Mouse (Mus musculus): ENCODE results near the gene Pjvk.
"Not testable (repeated sequence)": the region's sequence is repeated elsewhere in the genome, so short reads cannot be mapped to it uniquely, and the experiment has no call there.

The Pjvk gene

GRCm38 (mm10) chr2:76647883-76648570 lies at the start of gene Pjvk, which contains the start of gene Prkra:
Pjvk (plus strand) TSS chr2:76648476.
Prkra (minus strand) TSS chr2:76648015.
- peak; percentile 93 for DNase-seq (ENCODE audit: low spot score)

DNA sequence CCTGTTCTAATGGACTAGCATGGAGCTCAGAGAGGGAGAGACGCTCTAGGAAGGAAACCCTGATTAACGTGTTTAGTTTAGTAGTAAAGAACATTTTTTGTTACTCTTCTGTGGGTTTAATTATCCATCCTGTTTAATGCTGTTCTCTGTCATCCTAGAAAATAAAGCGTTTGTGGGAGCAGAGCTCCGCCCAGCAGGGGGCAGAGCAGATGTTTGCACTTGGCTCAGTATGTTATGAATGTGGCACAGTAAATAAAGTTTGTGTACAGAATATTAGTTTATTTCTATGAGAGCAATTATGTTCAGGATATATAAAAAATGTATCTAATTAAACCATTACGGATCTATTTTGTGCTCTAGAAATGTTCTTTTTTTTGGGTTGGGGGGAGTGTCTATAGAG lies 49.1 kb upstream of the Pjvk start:
- DNase-seq (ENCODE audit: low spot score) = no peak

GRCm38 (mm10) chr2:76602256-76602655 lies 46.0 kb upstream of the Pjvk start:
- DNase-seq (ENCODE audit: low spot score) = no peak

DNA sequence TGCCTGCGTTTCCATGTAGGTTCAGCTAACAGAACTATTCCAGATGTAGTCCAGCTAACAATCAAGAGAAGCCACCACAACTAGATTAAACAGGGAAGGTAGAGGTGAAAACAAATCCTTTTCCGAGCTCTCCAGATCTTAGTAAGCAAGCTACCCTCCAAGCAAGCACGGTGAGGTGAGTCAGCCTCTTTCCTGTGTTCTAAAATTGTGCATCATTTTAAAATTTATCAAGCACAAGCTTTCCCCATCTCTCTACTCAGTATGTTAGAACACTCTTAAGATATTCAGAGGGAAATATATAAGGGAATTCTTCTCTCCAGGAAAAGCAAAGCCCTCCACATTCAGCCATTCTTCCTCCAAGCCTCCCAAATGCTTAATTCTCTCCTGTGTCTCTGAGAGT lies 41.6 kb upstream of the Pjvk start:
- DNase-seq (ENCODE audit: low spot score) = no peak

DNA sequence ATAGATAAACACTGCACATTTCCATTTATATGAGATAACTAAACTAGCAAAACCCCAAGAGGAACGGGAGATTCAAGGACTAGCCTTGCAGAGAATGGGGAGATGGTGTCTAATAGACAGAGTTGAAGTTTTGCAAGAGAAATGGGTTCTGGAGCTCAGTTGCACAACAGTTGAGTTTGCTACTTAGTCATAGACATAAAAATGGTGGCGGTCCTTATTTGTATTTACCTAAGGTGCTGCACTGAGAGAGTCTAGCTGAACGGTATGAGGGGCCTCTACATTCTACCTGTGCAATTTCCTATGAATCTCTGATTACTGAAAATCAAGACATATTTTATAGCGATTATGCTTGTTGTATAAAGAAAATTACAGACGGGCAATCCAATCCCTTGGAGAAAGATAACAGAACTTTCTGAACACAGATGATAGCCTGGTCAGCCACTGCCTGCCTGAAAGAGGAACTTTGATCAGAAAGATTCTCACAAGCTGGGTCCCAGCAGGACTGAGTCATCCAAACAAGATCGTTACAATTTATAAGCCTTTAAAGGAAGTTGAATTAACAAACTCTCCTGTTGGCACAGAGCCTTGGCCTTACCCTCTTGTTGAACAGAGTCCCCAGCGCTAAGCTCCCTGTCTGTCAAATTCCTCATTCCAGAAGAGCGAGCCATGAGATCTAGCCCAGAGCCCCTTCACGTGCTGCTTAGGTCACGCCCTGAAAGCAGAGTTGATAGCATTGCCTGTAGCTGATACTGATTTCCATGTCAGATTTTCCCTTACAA lies 37.8 kb upstream of the Pjvk start:
- DNase-seq (ENCODE audit: low spot score) = no peak

DNA sequence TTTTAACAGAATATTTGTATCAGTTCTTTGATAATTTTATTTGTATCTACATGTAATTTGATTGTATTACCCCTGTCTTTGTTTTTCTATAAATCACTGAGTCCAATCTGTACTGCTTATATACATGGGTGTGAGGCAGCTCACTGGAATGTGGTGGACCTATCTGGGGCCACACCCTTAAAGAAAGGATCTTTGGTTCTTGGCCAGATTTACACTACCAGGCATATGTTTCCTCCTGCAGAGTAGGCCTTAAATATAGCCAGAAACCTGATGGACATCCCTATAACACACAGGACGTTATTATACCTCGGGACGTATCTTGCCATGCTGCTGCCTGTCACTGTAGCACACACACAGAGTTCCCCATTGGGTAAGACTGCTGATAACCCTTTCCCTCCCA lies 36.3 kb upstream of the Pjvk start:
- DNase-seq (ENCODE audit: low spot score) = no peak

- no peak for DNase-seq (ENCODE audit: low spot score)
Measured at GRCm38 (mm10) chr2:76618078-76618477, 30.2 kb upstream of the Pjvk start.

DNA sequence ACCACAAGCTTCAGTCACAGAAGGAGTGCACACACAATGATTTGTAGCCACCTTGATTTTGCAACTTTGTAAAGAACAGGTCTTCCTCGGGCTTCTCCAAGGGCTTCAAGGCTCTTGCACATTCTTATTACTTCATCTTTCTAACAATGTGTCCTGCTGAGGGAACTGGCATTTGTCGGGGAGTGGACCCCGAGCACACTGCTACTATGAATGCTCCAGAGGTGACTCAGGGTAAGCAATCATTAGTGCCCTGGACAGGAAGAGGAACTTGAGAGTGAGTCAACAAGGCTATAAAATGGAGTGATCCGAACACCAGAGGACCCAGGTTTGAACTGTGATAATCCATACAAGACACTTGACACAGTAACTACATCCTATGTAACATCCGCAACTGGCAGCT lies 28.1 kb upstream of the Pjvk start:
- no peak for DNase-seq (ENCODE audit: low spot score)

DNA sequence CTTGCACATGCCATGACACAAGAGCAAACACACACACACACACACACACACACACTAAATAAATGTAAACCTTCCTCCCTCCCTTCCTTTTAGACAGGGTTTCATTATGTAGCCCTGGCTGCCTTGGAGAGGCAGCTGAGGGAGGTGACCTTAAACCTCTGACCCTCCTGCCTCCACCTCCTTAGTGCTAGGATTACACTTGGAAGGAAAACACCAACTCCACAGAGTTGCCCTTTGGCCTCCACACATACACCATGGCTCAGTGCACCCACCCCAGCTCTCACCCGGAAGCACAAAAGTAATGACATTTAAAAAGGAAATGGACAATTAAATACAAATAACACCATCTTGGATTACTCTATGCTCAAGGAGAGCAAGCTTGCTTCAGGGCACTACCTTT lies 26.6 kb upstream of the Pjvk start:
- DNase-seq (ENCODE audit: low spot score) = no peak

DNA sequence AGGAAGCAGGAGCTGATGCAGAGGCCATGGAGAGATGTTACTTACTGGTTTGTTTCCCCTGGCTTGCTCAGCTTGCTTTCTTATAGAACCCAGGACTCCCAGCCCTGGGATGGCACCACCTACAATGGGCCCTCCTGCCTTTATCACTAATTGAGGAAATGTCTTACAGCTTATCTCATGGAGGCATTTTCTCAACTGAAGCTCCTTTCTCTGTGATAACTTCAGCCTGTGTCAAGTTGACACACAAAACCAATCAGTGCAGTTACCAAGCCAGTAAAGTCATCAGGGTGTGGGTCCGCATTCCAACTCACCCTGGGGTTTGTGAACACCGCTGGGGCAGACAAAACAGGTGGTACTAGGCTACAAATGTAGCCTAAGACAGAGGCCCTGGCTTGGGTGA lies 26.0 kb upstream of the Pjvk start:
- DNase-seq (ENCODE audit: low spot score) = not testable (repeated sequence)

- DNase-seq (ENCODE audit: low spot score) = no peak
Measured at GRCm38 (mm10) chr2:76630293-76630692, 18.0 kb upstream of the Pjvk start.

GRCm38 (mm10) chr2:76631600-76631999 lies 16.7 kb upstream of the Pjvk start:
- DNase-seq (ENCODE audit: low spot score) = no peak

DNA sequence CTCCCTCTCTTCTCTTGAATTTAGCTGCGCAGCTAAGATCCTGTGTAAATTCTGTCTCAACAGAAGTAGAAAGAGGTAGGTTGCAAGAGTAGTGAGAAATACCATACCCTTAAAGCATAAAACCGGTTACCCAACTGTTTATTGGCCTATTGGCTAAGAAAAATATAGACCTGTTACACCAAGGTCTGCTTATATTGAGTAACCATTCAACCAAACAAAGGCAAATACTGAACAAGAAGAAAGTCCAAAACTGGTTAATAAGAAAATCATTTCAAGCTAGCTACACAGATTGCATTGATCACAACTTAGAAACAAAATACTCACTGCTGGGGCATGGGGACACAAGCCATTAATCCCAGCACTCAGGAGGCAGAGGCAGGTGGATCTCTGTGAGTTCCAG lies 8.6 kb upstream of the Pjvk start:
- no peak for DNase-seq (ENCODE audit: low spot score)

- DNase-seq (ENCODE audit: low spot score) = no peak
Measured at GRCm38 (mm10) chr2:76643801-76644200, 4.5 kb upstream of the Pjvk start.

DNA sequence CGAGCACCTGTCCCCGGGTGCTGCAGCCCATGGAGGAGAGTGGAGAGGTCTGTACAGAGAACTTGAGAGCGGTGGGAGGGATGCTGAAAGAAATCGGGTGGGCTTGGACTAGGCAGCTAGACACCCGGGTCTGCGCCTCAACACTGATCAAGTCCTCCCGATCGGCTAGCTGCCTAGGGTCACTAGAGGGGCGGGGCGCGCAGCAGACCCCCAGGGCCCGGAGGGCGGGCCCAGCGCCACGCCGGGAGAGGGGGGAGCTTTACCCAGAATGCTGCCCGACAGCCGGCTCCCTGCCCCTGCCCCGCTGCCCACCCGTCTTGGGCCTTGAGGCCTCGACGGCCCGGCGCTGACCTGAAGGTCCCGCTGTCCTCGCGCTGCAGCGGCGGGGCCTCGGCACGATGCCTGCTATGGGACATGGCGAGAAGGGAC lies 821 bp upstream of the Pjvk start:
- DNase-seq (ENCODE audit: low spot score) = no peak

DNA sequence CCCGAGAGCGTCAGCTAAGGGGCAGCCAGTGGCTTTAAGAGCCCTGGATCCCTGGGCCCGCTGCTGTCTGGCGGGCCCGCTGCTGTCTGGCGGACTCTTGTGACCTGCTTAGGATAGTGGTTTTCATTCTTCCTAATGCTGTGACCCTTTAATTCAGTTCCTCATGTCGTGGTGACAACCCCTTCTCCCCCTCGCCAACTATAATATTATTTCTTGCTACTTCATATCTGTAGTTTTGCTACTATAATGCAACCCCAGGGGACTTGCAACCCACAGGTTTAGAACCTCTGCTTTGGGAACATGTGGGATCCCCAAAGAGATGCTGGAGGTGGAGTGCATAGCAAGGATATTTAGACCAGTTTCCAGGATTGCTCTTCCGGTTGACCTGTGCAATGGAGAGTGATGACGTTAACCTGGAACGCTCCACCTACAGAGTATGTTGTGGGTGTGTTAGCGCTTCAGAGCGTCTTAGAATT lies 428 bp downstream of the Pjvk start:
- DNase-seq (ENCODE audit: low spot score) = no peak

DNA sequence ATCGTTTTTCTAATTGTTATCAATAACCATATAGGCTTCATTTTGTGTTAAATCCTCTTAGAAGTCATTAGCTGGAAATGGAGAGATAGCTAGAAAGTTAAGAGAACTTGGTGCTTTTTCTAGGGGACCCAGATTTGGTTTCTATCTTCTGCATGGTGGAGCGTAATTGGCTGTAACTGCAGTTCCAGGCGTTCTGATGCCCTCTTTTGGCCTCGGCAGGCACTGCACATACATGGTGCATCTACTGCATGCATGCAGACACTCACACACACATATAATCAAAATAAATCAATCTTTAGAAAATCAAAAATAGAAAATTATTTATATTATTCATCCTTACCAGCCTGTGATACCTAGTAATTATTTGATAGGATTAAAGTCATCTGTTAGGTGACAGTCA lies 4.8 kb downstream of the Pjvk start:
- no peak for DNase-seq (ENCODE audit: low spot score)

GRCm38 (mm10) chr2:76654646-76655045 lies 6.4 kb downstream of the Pjvk start:
- no peak for DNase-seq (ENCODE audit: low spot score)

GRCm38 (mm10) chr2:76655444-76655843 lies 7.2 kb downstream of the Pjvk start:
- DNase-seq (ENCODE audit: low spot score) = no peak

GRCm38 (mm10) chr2:76655982-76656381 lies 7.7 kb downstream of the Pjvk start:
- DNase-seq (ENCODE audit: low spot score) = no peak

- no peak for DNase-seq (ENCODE audit: low spot score)
Measured at GRCm38 (mm10) chr2:76658551-76658950, 10.3 kb downstream of the Pjvk start.

- DNase-seq (ENCODE audit: low spot score) = no peak
Measured at GRCm38 (mm10) chr2:76659419-76659818, 11.1 kb downstream of the Pjvk start.

DNA sequence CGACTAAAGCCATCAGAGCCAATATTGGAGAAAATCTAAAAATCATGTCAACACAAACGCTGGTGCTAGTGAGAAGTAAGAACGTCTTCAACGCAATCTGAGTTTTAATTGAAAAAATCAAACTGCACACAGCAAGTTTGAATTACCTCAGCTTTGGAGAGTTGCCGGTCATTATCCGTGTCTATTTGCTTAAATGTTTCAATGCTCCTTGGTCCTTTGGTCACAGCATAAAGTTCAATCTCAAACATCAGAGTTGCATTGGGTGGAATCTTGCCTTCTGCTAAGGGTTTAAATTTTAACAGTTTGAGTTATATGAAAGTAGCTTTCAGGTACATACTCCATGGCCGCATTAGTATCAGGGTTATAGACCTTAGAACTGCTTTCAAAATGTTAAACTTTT lies 17.3 kb downstream of the Pjvk start:
- no peak for DNase-seq (ENCODE audit: low spot score)

GRCm38 (mm10) chr2:76667200-76667599 lies 18.9 kb downstream of the Pjvk start:
- DNase-seq (ENCODE audit: low spot score) = no peak

All from left cerebral cortex, adult 11 months (tissue).